Mouse (Mus musculus) ovary, postnatal 14 days (tissue): ENCODE data around the gene Klf4.

Experiments used
- DNase-seq: peaks from one replicate; pipeline ENCODE4 v3.0.0; 2022; ENCODE audit warnings: low spot score

Klf4 gene

GRCm38 (mm10) chr4:55532407-55533195, at the start of gene Klf4:
Klf4 (minus strand) TSS chr4:55532466.
- peak; percentile 91 for DNase-seq

GRCm38 (mm10) chr4:55571432-55571831, 39.2 kb upstream of the Klf4 start:
- no peak for DNase-seq

GRCm38 (mm10) chr4:55567986-55568385, 35.7 kb upstream of the Klf4 start:
- no peak for DNase-seq

- DNase-seq: no peak
These were observed 35.3 kb upstream of the Klf4 start for GRCm38 (mm10) chr4:55567575-55567974.

GRCm38 (mm10) chr4:55564317-55564716, 32.1 kb upstream of the Klf4 start:
- DNase-seq: no peak

GRCm38 (mm10) chr4:55563050-55563449, 30.8 kb upstream of the Klf4 start:
- peak; percentile 9 for DNase-seq

- DNase-seq: no peak
These were observed 29.8 kb upstream of the Klf4 start for GRCm38 (mm10) chr4:55562062-55562461.

GRCm38 (mm10) chr4:55546869-55547268, 14.6 kb upstream of the Klf4 start:
- no peak for DNase-seq

- no peak for DNase-seq
These were observed 10.5 kb upstream of the Klf4 start for GRCm38 (mm10) chr4:55542753-55543152.

- DNase-seq: no peak
These were observed 9.4 kb upstream of the Klf4 start for GRCm38 (mm10) chr4:55541654-55542053.

GRCm38 (mm10) chr4:55541221-55541620, 9.0 kb upstream of the Klf4 start:
- no peak for DNase-seq

- no peak for DNase-seq
These were observed 2.7 kb upstream of the Klf4 start for GRCm38 (mm10) chr4:55535012-55535411.

- DNase-seq: no peak
These were observed 2.2 kb upstream of the Klf4 start for GRCm38 (mm10) chr4:55534510-55534909.

GRCm38 (mm10) chr4:55533803-55534254, 1.6 kb upstream of the Klf4 start:
- no peak for DNase-seq

- no peak for DNase-seq
These were observed 1.0 kb upstream of the Klf4 start for GRCm38 (mm10) chr4:55533196-55533802.

- DNase-seq: no peak
These were observed 335 bp downstream of the Klf4 start for GRCm38 (mm10) chr4:55531856-55532406.

GRCm38 (mm10) chr4:55531096-55531855, 990 bp downstream of the Klf4 start:
- no peak for DNase-seq

GRCm38 (mm10) chr4:55530731-55531095, 1.6 kb downstream of the Klf4 start:
- no peak for DNase-seq

- peak; percentile 63 for DNase-seq
These were observed 2.0 kb downstream of the Klf4 start for GRCm38 (mm10) chr4:55530236-55530635.

GRCm38 (mm10) chr4:55528404-55528803, 3.9 kb downstream of the Klf4 start:
- no peak for DNase-seq

GRCm38 (mm10) chr4:55527931-55528330, 4.3 kb downstream of the Klf4 start:
- DNase-seq: no peak

GRCm38 (mm10) chr4:55526247-55527115, 5.8 kb downstream of the Klf4 start:
- no peak for DNase-seq
